Mouse (Mus musculus) limb, embryonic 13.5 days (tissue): Measurements from ENCODE around the gene Sec14l1. TPM values are rescaled to one million over a fixed set of nuclear protein-coding genes. Genes with fewer than 3 reads are reported as not detected.

ENCODE experiments used
- ATAC-seq: fragments of 200-750 bp; cut with Nextera tagmentation; 2 replicates; pipeline ENCODE4 v1.8.0; 2017; ENCODE audit warnings: low read depth, moderate number of reproducible peaks, moderate TSS enrichment; ENCODE audit not compliant: low FRiP score
- H3K27ac ChIP-seq: fragments of 300-500 bp; sonication (generic); 2 replicates; pipeline ENCODE4 v1.5.1; 2015; ENCODE audit warnings: inconsistent platforms, mild to moderate bottlenecking, moderate library complexity
- H3K27me3 ChIP-seq: fragments of 300-500 bp; sonication (generic); 2 replicates; pipeline ENCODE4 v1.6.1; 2015; ENCODE audit warnings: mild to moderate bottlenecking, inconsistent platforms
- H3K36me3 ChIP-seq: fragments of 300-500 bp; sonication (generic); 2 replicates; pipeline ENCODE4 v1.6.1; 2015; ENCODE audit warnings: inconsistent platforms, mild to moderate bottlenecking, moderate library complexity
- H3K4me1 ChIP-seq: fragments of 300-500 bp; sonication (generic); 2 replicates; pipeline ENCODE4 v1.6.1; 2015; ENCODE audit warnings: inconsistent platforms
- H3K4me2 ChIP-seq: fragments of 300-500 bp; sonication (generic); replicated peaks from 2 replicates; pipeline ENCODE4 v1.6.1; 2015; ENCODE audit warnings: inconsistent platforms, mild to moderate bottlenecking, moderate library complexity
- H3K4me3 ChIP-seq: fragments of 300-500 bp; sonication (generic); 2 replicates; pipeline ENCODE4 v1.5.1; 2015; ENCODE audit warnings: moderate library complexity, mild to moderate bottlenecking, inconsistent platforms
- H3K9ac ChIP-seq: fragments of 300-500 bp; sonication (generic); 2 replicates; pipeline ENCODE4 v1.6.1; 2015; ENCODE audit warnings: mild to moderate bottlenecking, inconsistent platforms
- H3K9me3 ChIP-seq: fragments of 300-500 bp; sonication (generic); 2 replicates; pipeline ENCODE4 v1.6.1; 2016; ENCODE audit warnings: inconsistent platforms
- WGBS: fragments of 180-500 bp; shearing (Covaris S2); methylation state at CpG from one replicate; pipeline ENCODE4 v1.1.7; 2015; 5-methylcytosine and 5-hydroxymethylcytosine counted together
- polyA plus RNA-seq: library from polyadenylated mRNA; unstranded; fragments of >200 nt; fragmentation: Nextera tagmentation; extraction: Ambion mirVana; gene quantifications from 2 replicates; pipeline ENCODE4 v1.2.1, GENCODE M21; 2015

The Sec14l1 gene
- polyA plus RNA-seq, 1 experiment from 2014 or later: 65.4 TPM

- no peak for ATAC-seq
- H3K27ac ChIP-seq: peak overlapping the region; percentile 61; the same call in 1 of the 2 replicates
- no peaks in the 10 kb centered on the region for H3K9me3 ChIP-seq
- H3K9ac ChIP-seq: 0 out of 2 replicates have a peak overlapping the region, but pooled peaks have one; percentile 48
- H3K4me2 ChIP-seq: peak overlapping the region; percentile 54
- peaks cover 21% of the 10 kb centered on the region for H3K4me1 ChIP-seq
- H3K27me3 ChIP-seq: no peaks in the 10 kb centered on the region
- 17% methylated on average over 4 of the region's 4 CpGs for WGBS
- peak overlapping the region; percentile 18; the same call in 1 of the 2 replicates for H3K4me3 ChIP-seq
- no peaks in the 10 kb centered on the region for H3K36me3 ChIP-seq
Observed at GRCm38 (mm10) chr11:117091406-117091805, 23.6 kb upstream of the Sec14l1 start.

GRCm38 (mm10) chr11:117091845-117092244 is 23.1 kb upstream of the Sec14l1 start:
- 7% methylated on average over 22 of the region's 22 CpGs for WGBS
- Histone ChIP-seq H3K36me3 (no peaks in the 10 kb centered on the region), H3K9me3 (no peaks in the 10 kb centered on the region), H3K27me3 (no peaks in the 10 kb centered on the region), H3K9ac (peak overlapping the region; percentile 48; the same call in 1 of the 2 replicates), H3K4me3 (peak overlapping the region; percentile 18), H3K27ac (peak overlapping the region; percentile 61; the same call in 1 of the 2 replicates), H3K4me2 (peak overlapping the region; percentile 54), H3K4me1 (peaks cover 21% of the 10 kb centered on the region)
- ATAC-seq: peak; percentile 61; the same call in 1 of the 2 replicates

GRCm38 (mm10) chr11:117092711-117093110 is 22.3 kb upstream of the Sec14l1 start:
- ATAC-seq: no peak
- no peaks in the 10 kb centered on the region for H3K36me3 ChIP-seq
- no peak overlapping the region for H3K4me3 ChIP-seq
- H3K9ac ChIP-seq: no peak overlapping the region
- peaks cover 23% of the 10 kb centered on the region for H3K4me1 ChIP-seq
- H3K27ac ChIP-seq: no peak overlapping the region
- H3K27me3 ChIP-seq: no peaks in the 10 kb centered on the region
- no peaks in the 10 kb centered on the region for H3K9me3 ChIP-seq
- H3K4me2 ChIP-seq: no peak overlapping the region
- 42% methylated on average over 8 of the region's 8 CpGs for WGBS

GRCm38 (mm10) chr11:117093900-117094552 is 20.9 kb upstream of the Sec14l1 start:
- WGBS: 73% methylated on average over 5 of the region's 5 CpGs
- no peak overlapping the region for H3K27ac ChIP-seq

GRCm38 (mm10) chr11:117094646-117095045 is 20.3 kb upstream of the Sec14l1 start:
- no peak overlapping the region for H3K4me2 ChIP-seq
- peaks cover 32% of the 10 kb centered on the region for H3K4me1 ChIP-seq
- no peak overlapping the region for H3K27ac ChIP-seq
- no peak for ATAC-seq
- no peaks in the 10 kb centered on the region for H3K9me3 ChIP-seq
- 87% methylated on average over 9 of the region's 9 CpGs for whole genome bisulfite sequencing
- no peak overlapping the region for H3K4me3 ChIP-seq
- no peaks in the 10 kb centered on the region for H3K36me3 ChIP-seq
- no peaks in the 10 kb centered on the region for H3K27me3 ChIP-seq
- H3K9ac ChIP-seq: no peak overlapping the region

More at GRCm38 (mm10) chr11:117093900-117094552, 20.9 kb upstream of the Sec14l1 start:
- peaks cover 32% of the 10 kb centered on the region for H3K4me1 ChIP-seq
- no peak for ATAC-seq
- no peaks in the 10 kb centered on the region for H3K9me3 ChIP-seq
- H3K36me3 ChIP-seq: no peaks in the 10 kb centered on the region
- H3K9ac ChIP-seq: no peak overlapping the region
- H3K4me3 ChIP-seq: no peak overlapping the region
- H3K4me2 ChIP-seq: no peak overlapping the region
- no peaks in the 10 kb centered on the region for H3K27me3 ChIP-seq

- ATAC-seq: no peak
- Histone ChIP-seq H3K4me3 (no peak overlapping the region), H3K27me3 (no peaks in the 10 kb centered on the region), H3K36me3 (no peaks in the 10 kb centered on the region), H3K9me3 (no peaks in the 10 kb centered on the region), H3K27ac (no peak overlapping the region), H3K4me2 (no peak overlapping the region), H3K9ac (no peak overlapping the region), H3K4me1 (peaks cover 26% of the 10 kb centered on the region)
- WGBS: 73% methylated on average over 9 of the region's 9 CpGs
Observed at GRCm38 (mm10) chr11:117097021-117097420, 17.9 kb upstream of the Sec14l1 start.

GRCm38 (mm10) chr11:117098155-117098554 is 16.8 kb upstream of the Sec14l1 start:
- no peak; the same call in 1 of the 2 replicates for ATAC-seq
- H3K9ac ChIP-seq: no peak overlapping the region
- H3K27me3 ChIP-seq: no peaks in the 10 kb centered on the region
- H3K4me2 ChIP-seq: no peak overlapping the region
- WGBS: 35% methylated on average over 5 of the region's 5 CpGs
- H3K9me3 ChIP-seq: no peaks in the 10 kb centered on the region
- H3K4me1 ChIP-seq: peaks cover 17% of the 10 kb centered on the region
- H3K36me3 ChIP-seq: no peaks in the 10 kb centered on the region
- no peak overlapping the region for H3K4me3 ChIP-seq
- H3K27ac ChIP-seq: no peak overlapping the region

- 88% methylated on average over 3 of the region's 3 CpGs for WGBS
- Histone ChIP-seq H3K9me3 (no peaks in the 10 kb centered on the region), H3K27me3 (no peaks in the 10 kb centered on the region), H3K4me3 (no peak overlapping the region), H3K4me1 (peaks cover 21% of the 10 kb centered on the region), H3K27ac (no peak overlapping the region; the same call in 1 of the 2 replicates), H3K36me3 (no peaks in the 10 kb centered on the region), H3K4me2 (no peak overlapping the region), H3K9ac (no peak overlapping the region)
- no peak for ATAC-seq
Observed at GRCm38 (mm10) chr11:117098784-117099183, 16.2 kb upstream of the Sec14l1 start.

GRCm38 (mm10) chr11:117099372-117099771 is 15.6 kb upstream of the Sec14l1 start:
- 70% methylated on average over 2 of the region's 2 CpGs for WGBS
- Histone ChIP-seq H3K36me3 (no peaks in the 10 kb centered on the region), H3K27ac (no peak overlapping the region), H3K9me3 (no peaks in the 10 kb centered on the region), H3K4me1 (peaks cover 21% of the 10 kb centered on the region), H3K4me2 (no peak overlapping the region), H3K4me3 (no peak overlapping the region), H3K9ac (no peak overlapping the region), H3K27me3 (no peaks in the 10 kb centered on the region)
- no peak for ATAC-seq

GRCm38 (mm10) chr11:117101351-117101921 is 13.5 kb upstream of the Sec14l1 start:
- no peak for ATAC-seq
- no peak overlapping the region for H3K27ac ChIP-seq

GRCm38 (mm10) chr11:117101925-117102717 is 12.8 kb upstream of the Sec14l1 start:
- H3K9ac ChIP-seq: no peak overlapping the region
- H3K9me3 ChIP-seq: no peaks in the 10 kb centered on the region
- H3K27ac ChIP-seq: no peak overlapping the region
- H3K4me2 ChIP-seq: no peak overlapping the region
- no peaks in the 10 kb centered on the region for H3K27me3 ChIP-seq
- H3K36me3 ChIP-seq: no peaks in the 10 kb centered on the region
- peaks cover 28% of the 10 kb centered on the region for H3K4me1 ChIP-seq
- WGBS: 79% methylated on average over 14 of the region's 14 CpGs
- ATAC-seq: no peak
- H3K4me3 ChIP-seq: no peak overlapping the region

More at GRCm38 (mm10) chr11:117101351-117101921, 13.5 kb upstream of the Sec14l1 start:
- Histone ChIP-seq H3K36me3 (no peaks in the 10 kb centered on the region), H3K9me3 (no peaks in the 10 kb centered on the region), H3K4me2 (no peak overlapping the region), H3K4me3 (no peak overlapping the region), H3K9ac (no peak overlapping the region), H3K4me1 (peaks cover 21% of the 10 kb centered on the region), H3K27me3 (no peaks in the 10 kb centered on the region)
- WGBS: 65% methylated on average over 8 of the region's 8 CpGs

- ATAC-seq: no peak
- 85% methylated on average over 10 of the region's 10 CpGs for WGBS
- H3K27me3 ChIP-seq: no peaks in the 10 kb centered on the region
- H3K4me1 ChIP-seq: peaks cover 28% of the 10 kb centered on the region
- H3K9ac ChIP-seq: no peak overlapping the region
- no peak overlapping the region for H3K4me3 ChIP-seq
- H3K9me3 ChIP-seq: no peaks in the 10 kb centered on the region
- H3K36me3 ChIP-seq: no peaks in the 10 kb centered on the region
- no peak overlapping the region for H3K4me2 ChIP-seq
- no peak overlapping the region for H3K27ac ChIP-seq
Observed at GRCm38 (mm10) chr11:117103523-117103922, 11.4 kb upstream of the Sec14l1 start.
